Mouse (Mus musculus) stomach, embryonic 14.5 days (tissue): ENCODE results near the gene Gatb. TPM values are rescaled to one million over a fixed set of nuclear protein-coding genes. Genes with fewer than 3 reads are reported as not detected.

Experiments used
- ATAC-seq: fragments of 200-750 bp; cut with Nextera tagmentation; 2 replicates; pipeline ENCODE4 v1.8.0; 2017; ENCODE audit warnings: low read depth, moderate TSS enrichment; ENCODE audit not compliant: insufficient number of reproducible peaks, insufficient read depth, low FRiP score
- H3K27ac ChIP-seq: fragments of 300-500 bp; sonication (generic); 2 replicates; pipeline ENCODE4 v1.5.1; 2014; ENCODE audit warnings: mild to moderate bottlenecking, low read length, moderate library complexity, mixed read lengths
- H3K27me3 ChIP-seq: fragments of 300-500 bp; sonication (generic); 2 replicates; pipeline ENCODE4 v1.6.1; 2014; ENCODE audit warnings: low read length, control low read depth, mixed read lengths; ENCODE audit not compliant: control insufficient read depth, insufficient read depth
- H3K36me3 ChIP-seq: fragments of 300-500 bp; sonication (generic); 2 replicates; pipeline ENCODE4 v1.6.1; 2014; ENCODE audit warnings: mild to moderate bottlenecking, control low read depth, low read length, moderate library complexity, mixed read lengths; ENCODE audit not compliant: control insufficient read depth, insufficient read depth
- H3K4me1 ChIP-seq: fragments of 300-500 bp; sonication (generic); 2 replicates; pipeline ENCODE4 v1.6.1; 2014; ENCODE audit warnings: low read length, control low read depth, mixed read lengths; ENCODE audit not compliant: control insufficient read depth, insufficient read depth
- H3K4me2 ChIP-seq: fragments of 300-500 bp; sonication (generic); replicated peaks from 2 replicates; pipeline ENCODE4 v1.6.1; 2014; ENCODE audit warnings: low read depth, low read length, control low read depth
- H3K4me3 ChIP-seq: fragments of 300-500 bp; sonication (generic); 2 replicates; pipeline ENCODE4 v1.5.1; 2014; ENCODE audit warnings: low read depth, low read length, control low read depth
- H3K9ac ChIP-seq: fragments of 300-500 bp; sonication (generic); replicated peaks from 2 replicates; pipeline ENCODE4 v1.6.1; 2014; ENCODE audit warnings: low read depth, mild to moderate bottlenecking, control low read depth, low read length, moderate library complexity, mixed read lengths
- H3K9me3 ChIP-seq: fragments of 300-500 bp; sonication (generic); 2 replicates; pipeline ENCODE4 v1.6.1; 2016; ENCODE audit warnings: low read depth, low read length, control low read depth; ENCODE audit not compliant: control insufficient read depth
- WGBS: fragments of 180-500 bp; shearing (Covaris S2); extraction: QIAGEN DNeasy Blood & Tissue Kit; methylation state at CpG from one replicate; pipeline ENCODE4 v1.1.7; 2014; 5-methylcytosine and 5-hydroxymethylcytosine counted together
- polyA plus RNA-seq: library from polyadenylated mRNA; unstranded; fragments of >200 nt; fragmentation: Nextera tagmentation; extraction: Ambion mirVana; gene quantifications from 2 replicates; pipeline ENCODE4 v1.2.1, GENCODE M21; 2014

Gatb gene
- polyA plus RNA-seq, 1 experiment from 2014 or later = 24.6 TPM

DNA sequence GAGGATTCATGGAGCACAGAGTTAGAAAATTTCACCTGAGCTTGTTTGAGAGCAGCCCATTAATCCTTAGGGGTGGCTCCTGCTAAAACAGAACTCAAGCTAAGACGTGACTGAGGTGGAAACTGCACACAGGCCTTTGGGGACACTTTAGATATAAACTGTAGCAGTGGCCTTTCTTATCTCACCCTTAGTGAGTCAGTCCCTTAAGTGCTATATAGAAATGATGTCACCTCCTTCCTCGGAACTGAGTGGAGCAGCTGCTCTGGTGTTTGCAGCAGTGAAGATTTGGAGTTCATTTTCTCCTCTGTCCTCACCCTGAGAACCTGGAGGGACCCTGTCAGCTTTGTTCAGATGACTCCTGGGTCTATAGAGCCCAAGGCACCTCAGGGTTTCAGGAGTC is 14.8 kb downstream of the Gatb start:
- H3K4me1 ChIP-seq = no peaks in the 10 kb centered on the region
- H3K27me3 ChIP-seq = no peaks in the 10 kb centered on the region
- H3K27ac ChIP-seq = no peak overlapping the region
- ATAC-seq = no peak
- 51% methylated on average over 2 of the region's 2 CpGs for WGBS
- no peak overlapping the region for H3K9ac ChIP-seq
- H3K4me2 ChIP-seq = no peak overlapping the region
- no peak overlapping the region for H3K4me3 ChIP-seq
- no peaks in the 10 kb centered on the region for H3K9me3 ChIP-seq
- no peaks in the 10 kb centered on the region for H3K36me3 ChIP-seq

- Histone ChIP-seq H3K9me3 (no peaks in the 10 kb centered on the region), H3K9ac (no peak overlapping the region)
- 94% methylated on average over 3 of the region's 3 CpGs for WGBS
Measured at GRCm38 (mm10) chr3:85590090-85590754, 16.3 kb downstream of the Gatb start.

DNA sequence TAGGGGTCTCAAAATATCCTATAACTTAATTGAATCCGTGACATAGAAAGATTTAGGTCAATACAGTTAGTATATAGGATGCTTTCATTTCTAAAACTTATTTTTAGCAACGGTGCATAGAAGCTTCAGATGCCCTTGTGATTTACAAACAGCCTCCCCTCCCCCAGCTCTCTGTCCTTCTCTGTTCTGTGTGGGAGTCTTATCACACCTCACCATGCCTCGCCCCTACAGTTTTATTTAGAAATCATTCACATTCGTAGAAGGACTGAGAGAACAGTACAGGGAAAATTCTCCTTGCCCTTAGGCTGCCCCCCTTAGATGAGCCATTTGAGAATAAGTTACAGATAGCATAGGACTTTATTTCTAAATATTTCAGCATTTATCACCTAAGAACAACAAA is 18.1 kb downstream of the Gatb start:
- H3K9ac ChIP-seq = no peak overlapping the region
- WGBS = 65% methylated on average over 4 of the region's 4 CpGs
- no peaks in the 10 kb centered on the region for H3K9me3 ChIP-seq
- ATAC-seq = no peak
- H3K27ac ChIP-seq = no peak overlapping the region
- H3K27me3 ChIP-seq = no peaks in the 10 kb centered on the region
- no peaks in the 10 kb centered on the region for H3K36me3 ChIP-seq
- no peak overlapping the region for H3K4me2 ChIP-seq
- no peak overlapping the region for H3K4me3 ChIP-seq
- H3K4me1 ChIP-seq = no peaks in the 10 kb centered on the region

More at GRCm38 (mm10) chr3:85590090-85590754, 16.3 kb downstream of the Gatb start:
- Histone ChIP-seq H3K4me2 (no peak overlapping the region), H3K4me1 (no peaks in the 10 kb centered on the region), H3K27ac (no peak overlapping the region), H3K36me3 (no peaks in the 10 kb centered on the region), H3K27me3 (no peaks in the 10 kb centered on the region), H3K4me3 (no peak overlapping the region)
- ATAC-seq = no peak

- H3K27me3 ChIP-seq = no peaks in the 10 kb centered on the region
- ATAC-seq = no peak
- no peaks in the 10 kb centered on the region for H3K36me3 ChIP-seq
- no peak overlapping the region for H3K4me2 ChIP-seq
- H3K4me3 ChIP-seq = no peak overlapping the region
- H3K27ac ChIP-seq = no peak overlapping the region
- no peak overlapping the region for H3K9ac ChIP-seq
- no peaks in the 10 kb centered on the region for H3K9me3 ChIP-seq
- 87% methylated on average over 5 of the region's 5 CpGs for WGBS
- H3K4me1 ChIP-seq = no peaks in the 10 kb centered on the region
Measured at GRCm38 (mm10) chr3:85592640-85593252, 18.8 kb downstream of the Gatb start.

DNA sequence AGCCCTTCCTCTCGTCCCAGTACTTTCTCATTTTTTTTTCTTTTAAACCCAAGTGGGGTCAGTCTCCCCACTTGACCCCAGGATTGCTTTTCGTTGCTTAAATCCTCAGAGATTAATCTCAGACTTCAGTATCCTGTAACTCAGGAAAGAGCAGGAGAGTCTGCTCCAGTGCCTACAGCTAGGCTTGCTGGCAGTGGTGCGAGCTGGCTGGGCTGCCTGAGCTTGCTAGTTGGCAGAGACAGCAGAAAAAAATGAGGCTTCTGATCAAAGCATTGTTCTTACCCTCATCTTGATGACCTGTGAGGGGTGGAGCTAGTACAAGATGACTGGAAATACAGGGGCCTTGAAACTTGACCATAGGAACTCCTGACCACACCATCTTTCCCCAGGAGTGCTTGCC is 20.5 kb downstream of the Gatb start:
- no peak for ATAC-seq
- WGBS = 63% methylated on average over 3 of the region's 3 CpGs
- H3K9me3 ChIP-seq = no peaks in the 10 kb centered on the region

GRCm38 (mm10) chr3:85599526-85599925 is 25.6 kb downstream of the Gatb start:
- Histone ChIP-seq H3K27me3 (no peaks in the 10 kb centered on the region), H3K36me3 (0 out of 2 replicates have a peak, but pooled peaks cover 3% of the 10 kb centered on the region), H3K9ac (no peak overlapping the region), H3K9me3 (no peaks in the 10 kb centered on the region), H3K4me3 (no peak overlapping the region), H3K4me2 (no peak overlapping the region), H3K4me1 (no peaks in the 10 kb centered on the region), H3K27ac (no peak overlapping the region)
- 67% methylated on average over 3 of the region's 3 CpGs for WGBS
- ATAC-seq = no peak

More for the DNA sequence above, 20.5 kb downstream of the Gatb start:
- Histone ChIP-seq H3K9ac (no peak overlapping the region), H3K36me3 (no peaks in the 10 kb centered on the region), H3K27me3 (no peaks in the 10 kb centered on the region), H3K27ac (no peak overlapping the region), H3K4me2 (no peak overlapping the region), H3K4me3 (no peak overlapping the region), H3K4me1 (no peaks in the 10 kb centered on the region)

DNA sequence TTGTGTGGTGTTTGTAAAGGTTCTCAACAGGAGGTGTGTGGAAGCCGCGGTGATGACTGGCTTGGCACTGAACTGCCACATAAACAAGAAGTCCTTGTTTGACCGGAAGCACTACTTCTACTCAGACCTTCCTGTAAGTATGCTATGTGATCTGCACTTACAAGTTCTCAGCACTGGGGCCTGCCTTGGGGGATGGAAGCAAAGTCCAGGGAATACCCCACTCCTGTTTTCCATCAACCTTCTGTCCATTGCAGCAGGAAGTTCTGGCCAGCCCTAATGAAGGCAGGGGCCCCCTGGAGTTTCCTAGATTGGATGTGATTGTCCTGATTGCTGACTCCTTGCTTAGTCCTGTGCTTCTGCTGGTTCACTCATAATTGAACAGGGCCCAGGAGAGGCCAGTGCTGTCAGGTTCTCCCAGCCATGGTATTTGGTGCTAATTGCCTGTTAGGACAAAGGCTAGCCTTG is 28.0 kb downstream of the Gatb start:
- Histone ChIP-seq H3K36me3 (0 out of 2 replicates have a peak, but pooled peaks cover 4% of the 10 kb centered on the region), H3K27me3 (no peaks in the 10 kb centered on the region), H3K4me3 (no peak overlapping the region), H3K4me1 (no peaks in the 10 kb centered on the region), H3K9ac (no peak overlapping the region), H3K9me3 (no peaks in the 10 kb centered on the region), H3K27ac (no peak overlapping the region), H3K4me2 (no peak overlapping the region)
- no peak for ATAC-seq
- WGBS = 45% methylated on average over 3 of the region's 3 CpGs

DNA sequence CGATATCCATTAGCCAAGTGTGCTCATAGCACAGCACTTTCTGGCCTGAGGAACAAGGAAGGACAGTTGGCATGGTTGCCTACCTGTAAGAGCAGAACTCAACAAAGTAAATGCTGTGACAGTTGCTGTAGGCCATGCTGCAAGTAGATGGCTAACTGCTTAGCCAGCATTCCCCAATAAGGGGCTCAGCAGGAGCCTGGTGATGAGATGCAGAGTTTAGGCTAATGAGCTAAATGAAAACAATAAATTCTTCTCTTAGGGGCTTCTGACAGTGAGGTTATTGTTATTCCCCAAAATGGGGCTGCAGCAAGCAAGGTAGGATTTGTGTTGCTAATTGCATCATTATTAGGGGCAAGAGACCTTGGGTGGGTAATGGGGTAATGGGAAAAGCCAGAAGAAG is 29.9 kb downstream of the Gatb start:
- H3K4me2 ChIP-seq = no peak overlapping the region
- H3K4me1 ChIP-seq = no peaks in the 10 kb centered on the region
- H3K9ac ChIP-seq = no peak overlapping the region
- ATAC-seq = no peak
- 0 out of 2 replicates have a peak, but pooled peaks cover 4% of the 10 kb centered on the region for H3K36me3 ChIP-seq
- H3K27me3 ChIP-seq = no peaks in the 10 kb centered on the region
- H3K4me3 ChIP-seq = no peak overlapping the region
- H3K27ac ChIP-seq = no peak overlapping the region
- no peaks in the 10 kb centered on the region for H3K9me3 ChIP-seq
- WGBS = 91% methylated on average over 1 of the region's 1 CpGs
